Mouse (Mus musculus): ENCODE measurements around the gene Nlrc4. TPM values are rescaled to one million over a fixed set of nuclear protein-coding genes. Genes with fewer than 3 reads are reported as not detected.

Nlrc4 gene
- total RNA-seq, 2 experiments from 2014 or later: 6.3 to 9.4 TPM

Other genes with a start within 250 kb of the Nlrc4 start
- 99.8 and 103 TPM in 2 replicates for gene Memo1, start 163.6 kb downstream of the Nlrc4 start, total RNA-seq (2015)
- 85.1 and 107 TPM in 2 replicates for gene Memo1, start 163.6 kb downstream of the Nlrc4 start, total RNA-seq (2017)
- gene Dpy30, start 135.2 kb downstream of the Nlrc4 start, total RNA-seq (2015): 253 TPM in 2 replicates
- gene Dpy30, start 135.2 kb downstream of the Nlrc4 start, total RNA-seq (2017): 200 and 202 TPM in 2 replicates
- gene Spast, start 120.2 kb downstream of the Nlrc4 start, total RNA-seq (2015): 37.6 and 40.7 TPM in 2 replicates
- gene Spast, start 120.2 kb downstream of the Nlrc4 start, total RNA-seq (2017): 49.5 and 60.2 TPM in 2 replicates
- gene Slc30a6, start 63.5 kb downstream of the Nlrc4 start, total RNA-seq (2015): 20.2 and 26.4 TPM in 2 replicates
- gene Slc30a6, start 63.5 kb downstream of the Nlrc4 start, total RNA-seq (2017): 14.8 and 19.6 TPM in 2 replicates
- 43.2 and 49.1 TPM in 2 replicates for gene Yipf4, start 30.4 kb upstream of the Nlrc4 start, total RNA-seq (2015)
- gene Yipf4, start 30.4 kb upstream of the Nlrc4 start, total RNA-seq (2017): 44.0 and 55.6 TPM in 2 replicates
- 159 and 181 TPM in 2 replicates for gene Birc6, start 69.2 kb upstream of the Nlrc4 start, total RNA-seq (2015)
- 109 and 135 TPM in 2 replicates for gene Birc6, start 69.2 kb upstream of the Nlrc4 start, total RNA-seq (2017)